Mouse (Mus musculus) kidney, adult 2 months (tissue): ENCODE results near the gene Lrrfip1. TPM values are rescaled to one million over a fixed set of nuclear protein-coding genes. Genes with fewer than 3 reads are reported as not detected.

Source experiments
- DNase-seq: peaks from one replicate; pipeline ENCODE4 v3.0.0; 2021
- H3K27ac ChIP-seq: fragments of 200-500 bp; 2 replicates; pipeline ENCODE4 v1.5.1; 2012; ENCODE audit warnings: low read depth, low read length, control low read depth, inconsistent platforms; ENCODE audit not compliant: insufficient read depth
- H3K27me3 ChIP-seq: fragments of 200-500 bp; replicated peaks from 2 replicates; pipeline ENCODE4 v1.6.1; 2012; ENCODE audit warnings: mild to moderate bottlenecking, moderate library complexity, low read length, inconsistent platforms; ENCODE audit not compliant: control insufficient read depth, insufficient read depth
- H3K36me3 ChIP-seq: fragments of 200-500 bp; 2 replicates; pipeline ENCODE4 v1.6.1; 2012; ENCODE audit warnings: mild to moderate bottlenecking, moderate library complexity, low read length, inconsistent platforms; ENCODE audit not compliant: control insufficient read depth, insufficient read depth
- H3K4me1 ChIP-seq: fragments of 200-500 bp; 2 replicates; pipeline ENCODE4 v1.6.1; 2011; ENCODE audit warnings: low read length; ENCODE audit not compliant: control insufficient read depth, insufficient read depth
- H3K4me3 ChIP-seq: fragments of 200-500 bp; 2 replicates; pipeline ENCODE4 v1.5.1; 2011; ENCODE audit warnings: mild to moderate bottlenecking, low read depth, low read length, control low read depth; ENCODE audit not compliant: insufficient read depth
- CTCF ChIP-seq: fragments of 200-500 bp; conservative IDR thresholded peaks from 2 replicates; pipeline ENCODE4 v1.5.1; 2011; ENCODE audit warnings: low read depth, mild to moderate bottlenecking, control low read depth, low read length, moderate library complexity, mixed read lengths; ENCODE audit not compliant: insufficient read depth, insufficient read length
- POLR2A ChIP-seq: fragments of 200-500 bp; IDR thresholded peaks from one replicate; pipeline ENCODE4 v1.6.1; 2011; ENCODE audit warnings: low read depth, low read length, control low read depth
- WGBS: fragments of 180-500 bp; shearing (Covaris S2); methylation state at CpG from one replicate; pipeline ENCODE4 v1.1.7; 2018; 5-methylcytosine and 5-hydroxymethylcytosine counted together
- polyA plus RNA-seq: library from polyadenylated mRNA; depleted of rRNA; stranded (reverse); fragments of >200 nt; gene quantifications from 2 replicates; pipeline ENCODE4 v1.2.3, GENCODE M21; 2012

Gene Lrrfip1
- polyA plus RNA-seq, 1 experiment = 11.4 TPM

- Histone ChIP-seq H3K27ac (peak overlapping the region; percentile 15), H3K4me3 (no peak overlapping the region), H3K4me1 (no peaks in the 10 kb centered on the region), H3K36me3 (no peaks in the 10 kb centered on the region), H3K27me3 (no peaks in the 10 kb centered on the region)
- DNase-seq = peak; percentile 74
- WGBS = 56% methylated on average over 3 of the region's 3 CpGs
- TF ChIP-seq POLR2A = no peak
- no peak for TF ChIP-seq CTCF
Observed at GRCm38 (mm10) chr1:91013803-91014202, 15.3 kb downstream of the Lrrfip1 start.

- no peak overlapping the region for H3K4me3 ChIP-seq
- peak; percentile 36 for DNase-seq
- H3K27me3 ChIP-seq = no peaks in the 10 kb centered on the region
- no peak for TF ChIP-seq POLR2A
- TF ChIP-seq CTCF = no peak
- no peaks in the 10 kb centered on the region for H3K4me1 ChIP-seq
- H3K27ac ChIP-seq = no peak overlapping the region
- WGBS = 54% methylated on average over 7 of the region's 7 CpGs
- no peaks in the 10 kb centered on the region for H3K36me3 ChIP-seq
Observed at GRCm38 (mm10) chr1:91015571-91015970, 17.0 kb downstream of the Lrrfip1 start.

- peak overlapping the region; percentile 70 for H3K27ac ChIP-seq
- peak; percentile 71 for DNase-seq
- H3K27me3 ChIP-seq = no peaks in the 10 kb centered on the region
- no peaks in the 10 kb centered on the region for H3K36me3 ChIP-seq
- H3K4me3 ChIP-seq = peak overlapping the region; percentile 5
- 20% methylated on average over 20 of the region's 20 CpGs for WGBS
- no peaks in the 10 kb centered on the region for H3K4me1 ChIP-seq
- TF ChIP-seq CTCF = no peak
- TF ChIP-seq POLR2A = no peak
Observed at GRCm38 (mm10) chr1:91017111-91017758, 18.7 kb downstream of the Lrrfip1 start.

- no peak for TF ChIP-seq CTCF
- TF ChIP-seq POLR2A = no peak
- no peak for DNase-seq
- WGBS = 83% methylated on average over 2 of the region's 2 CpGs
- Histone ChIP-seq H3K27me3 (no peaks in the 10 kb centered on the region), H3K36me3 (no peaks in the 10 kb centered on the region), H3K27ac (no peak overlapping the region), H3K4me1 (peaks cover 3% of the 10 kb centered on the region; the same call in 1 of the 2 replicates), H3K4me3 (no peak overlapping the region)
Observed at GRCm38 (mm10) chr1:91019346-91019745, 20.8 kb downstream of the Lrrfip1 start.

GRCm38 (mm10) chr1:91021304-91021703 is 22.8 kb downstream of the Lrrfip1 start:
- no peak for DNase-seq
- H3K36me3 ChIP-seq = no peaks in the 10 kb centered on the region
- no peak overlapping the region for H3K4me3 ChIP-seq
- H3K27me3 ChIP-seq = no peaks in the 10 kb centered on the region
- 67% methylated on average over 3 of the region's 3 CpGs for WGBS
- TF ChIP-seq CTCF = peak; percentile 57
- TF ChIP-seq POLR2A = no peak
- H3K27ac ChIP-seq = no peak overlapping the region
- peaks cover 3% of the 10 kb centered on the region; the same call in 1 of the 2 replicates for H3K4me1 ChIP-seq

- H3K36me3 ChIP-seq = no peaks in the 10 kb centered on the region
- 78% methylated on average over 11 of the region's 11 CpGs for WGBS
- no peak for DNase-seq
- H3K27me3 ChIP-seq = no peaks in the 10 kb centered on the region
- H3K4me1 ChIP-seq = peaks cover 3% of the 10 kb centered on the region; the same call in 1 of the 2 replicates
- H3K4me3 ChIP-seq = no peak overlapping the region
- TF ChIP-seq POLR2A (no peak), CTCF (no peak)
- H3K27ac ChIP-seq = no peak overlapping the region
Observed at GRCm38 (mm10) chr1:91022157-91022895, 23.8 kb downstream of the Lrrfip1 start.

GRCm38 (mm10) chr1:91023230-91023629 is 24.7 kb downstream of the Lrrfip1 start:
- Histone ChIP-seq H3K27me3 (no peaks in the 10 kb centered on the region), H3K27ac (no peak overlapping the region), H3K4me3 (no peak overlapping the region), H3K36me3 (no peaks in the 10 kb centered on the region), H3K4me1 (peaks cover 3% of the 10 kb centered on the region; the same call in 1 of the 2 replicates)
- no peak for DNase-seq
- TF ChIP-seq CTCF = no peak
- no peak for TF ChIP-seq POLR2A
- 86% methylated on average over 5 of the region's 5 CpGs for WGBS
